ENCODE assay signal across 11 mouse cellular contexts in the genomic region with DNA sequence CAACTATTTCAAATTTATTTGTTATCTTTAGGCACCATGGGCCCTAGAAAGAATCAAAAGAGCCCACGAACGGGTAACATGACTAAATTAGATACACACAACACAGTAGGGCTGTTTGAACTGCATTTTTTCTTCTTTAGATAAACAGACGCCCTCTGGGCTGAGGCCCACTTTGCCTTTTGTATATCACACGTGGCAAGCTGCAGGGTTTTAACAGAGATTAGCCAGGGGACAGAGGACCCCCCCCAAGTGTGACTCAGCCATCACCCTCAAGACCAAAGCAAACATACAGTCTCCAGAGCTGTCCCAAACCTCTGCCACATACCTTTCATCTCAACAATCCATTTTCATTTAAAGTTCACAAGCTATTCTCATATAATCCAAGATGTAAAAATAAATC. TPM values are rescaled to one million over a fixed set of nuclear protein-coding genes. Genes with fewer than 3 reads are reported as not detected.
DNase-seq lines count a peak whose midpoint lies in the region; ATAC-seq lines count a peak whose summit lies in the region.
"Had no signal": no experiment of that assay in that cellular context is flagged by ENCODE, and none has a peak within 500 bp of the region (broad histone marks: within the 10 kb centered on the region; RNA-seq: fewer than 3 reads in every experiment).

No protein-coding gene starts in this region.

- no peak overlapping the region for H3K4me3 ChIP-seq in kidney, embryonic 15.5 days (replicated peaks)
- H3K4me3 ChIP-seq in liver, embryonic 16.5 days (ENCODE audit: low read depth, low read length), result peak overlapping the region; percentile 14; the same call in 1 of the 2 replicates
- H3K4me3 ChIP-seq in limb, embryonic 10.5 days, result no peak overlapping the region

- H3K4me1 ChIP-seq in kidney, embryonic 15.5 days, result peaks cover 12% of the 10 kb centered on the region; the same call in 1 of the 2 replicates
- peaks cover 69% of the 10 kb centered on the region for H3K4me1 ChIP-seq in liver, embryonic 16.5 days (ENCODE audit: control insufficient read depth, low read depth, low read length)
- peaks cover 7% of the 10 kb centered on the region for H3K4me1 ChIP-seq in limb, embryonic 10.5 days

- DNase-seq in kidney, postnatal 4 days, result no peak
- DNase-seq in MEL-GATA-1-ER (ENCODE audit: extremely low read depth, low read depth), result peak; percentile 52
- DNase-seq in c-Kit-positive CD71-positive TER-119-positive erythroid progenitor cells, embryonic 14.5 days (ENCODE audit: low spot score), result peak; percentile 86
- no peak for DNase-seq in limb, embryonic 10.5 days (ENCODE audit: low spot score)
- no peak for DNase-seq in cerebellum, postnatal 36 days
- DNase-seq in left cerebral cortex, postnatal 36 days (ENCODE audit: low spot score in 2 of 2), result no peak
- DNase-seq: adrenal gland, postnatal 36 days; kidney, postnatal 25 days had no signal

- H3K27me3 ChIP-seq in kidney, embryonic 15.5 days, result no peaks in the 10 kb centered on the region
- no peaks in the 10 kb centered on the region for H3K27me3 ChIP-seq in liver, embryonic 16.5 days (ENCODE audit: control insufficient read depth, insufficient read depth, low read depth, low read length)
- no peaks in the 10 kb centered on the region for H3K27me3 ChIP-seq in limb, embryonic 10.5 days (ENCODE audit: low read depth, poor library complexity, severe bottlenecking)

- no peaks in the 10 kb centered on the region for H3K9me3 ChIP-seq in kidney, embryonic 15.5 days (replicated peaks)
- H3K9me3 ChIP-seq in liver, embryonic 16.5 days (replicated peaks; ENCODE audit: control insufficient read depth, low read length), result no peaks in the 10 kb centered on the region
- no peaks in the 10 kb centered on the region for H3K9me3 ChIP-seq in limb, embryonic 10.5 days (replicated peaks)

- peak; percentile 74 for ATAC-seq in kidney, embryonic 15.5 days (replicated peaks; ENCODE audit: low FRiP score)
- peak; percentile 90 for ATAC-seq in liver, embryonic 16.5 days (ENCODE audit: low read depth)
- ATAC-seq: hindbrain, embryonic 16.5 days had no signal

- intact Hi-C loops in left cerebral cortex, postnatal 36 days (cut with DNase I), result no loop called here

- no peak overlapping the region for H3K4me2 ChIP-seq in kidney, embryonic 15.5 days
- peak overlapping the region; percentile 53 for H3K4me2 ChIP-seq in liver, embryonic 16.5 days (ENCODE audit: low read depth, low read length)

- no peak overlapping the region for H3K9ac ChIP-seq in kidney, embryonic 15.5 days
- H3K9ac ChIP-seq in liver, embryonic 16.5 days (ENCODE audit: low read depth, low read length), result peak overlapping the region; percentile 52

- no peak overlapping the region for H3K27ac ChIP-seq in kidney, embryonic 15.5 days
- H3K27ac ChIP-seq in liver, embryonic 16.5 days (ENCODE audit: low read length), result peak overlapping the region; percentile 96
- no peak overlapping the region for H3K27ac ChIP-seq in limb, embryonic 10.5 days

- WGBS in kidney, embryonic 15.5 days, result 26% methylated on average over 4 of the region's 4 CpGs
- WGBS in liver, embryonic 16.5 days (ENCODE audit: insufficient replicate concordance), result 9% methylated on average over 4 of the region's 4 CpGs
- 12% methylated on average over 4 of the region's 4 CpGs for WGBS in limb, embryonic 10.5 days

- no peaks in the 10 kb centered on the region for H3K36me3 ChIP-seq in kidney, embryonic 15.5 days
- H3K36me3 ChIP-seq in liver, embryonic 16.5 days (ENCODE audit: control insufficient read depth, insufficient read depth), result peaks cover 4% of the 10 kb centered on the region; the same call in 1 of the 2 replicates
- no peaks in the 10 kb centered on the region for H3K36me3 ChIP-seq in limb, embryonic 10.5 days

RNA-seq across cellular contexts. Expression of gene Frs2, which starts 42.1 kb away (rescaled TPM):
- polyA plus RNA-seq in kidney, embryonic 15.5 days (2015; fragmentation: Nextera tagmentation; extraction: Ambion mirVana), result 17.0 and 17.8 TPM in 2 replicates
- polyA plus RNA-seq in liver, embryonic 16.5 days (2015; fragmentation: Nextera tagmentation; extraction: Ambion mirVana), result 7.4 and 9.0 TPM in 2 replicates
- 18.0 and 20.0 TPM in 2 replicates for polyA plus RNA-seq in limb, embryonic 10.5 days (2016; fragmentation: Nextera tagmentation; extraction: Ambion mirVana)
- 10 to 100 TPM; 33.2 to 35.6 TPM for total RNA-seq in left cerebral cortex, postnatal 36 days (2021)

RNA-seq across cellular contexts. Expression of gene Cct2, which starts 42.6 kb away (rescaled TPM):
- 258 and 266 TPM in 2 replicates for polyA plus RNA-seq in kidney, embryonic 15.5 days (2015; fragmentation: Nextera tagmentation; extraction: Ambion mirVana)
- 115 and 127 TPM in 2 replicates for polyA plus RNA-seq in liver, embryonic 16.5 days (2015; fragmentation: Nextera tagmentation; extraction: Ambion mirVana)
- 350 and 402 TPM in 2 replicates for polyA plus RNA-seq in limb, embryonic 10.5 days (2016; fragmentation: Nextera tagmentation; extraction: Ambion mirVana)
- 100 to 1,000 TPM; 155 to 156 TPM for total RNA-seq in left cerebral cortex, postnatal 36 days (2021)

Comparison
In these comparisons a context has a peak if more than half of its experiments do, and no peak if none do; other contexts are left out.
1. DNase-seq: peak in MEL-GATA-1-ER (single experiment) and c-Kit-positive CD71-positive TER-119-positive erythroid progenitor cells, embryonic 14.5 days (single experiment); none in kidney, postnatal 4 days (0 of 2), limb, embryonic 10.5 days (single experiment), cerebellum, postnatal 36 days (0 of 2) and left cerebral cortex, postnatal 36 days (0 of 2).